Mouse (Mus musculus) hindbrain, postnatal 0 days (tissue): ENCODE data around the gene Lamc1. TPM values are rescaled to one million over a fixed set of nuclear protein-coding genes. Genes with fewer than 3 reads are reported as not detected.

Source experiments
- ATAC-seq: fragments of 200-750 bp; cut with Nextera tagmentation; 2 replicates; pipeline ENCODE4 v1.8.0; 2017; ENCODE audit warnings: mild to moderate bottlenecking, moderate TSS enrichment, moderate library complexity
- DNase-seq: peaks from one replicate; pipeline ENCODE4 v3.0.0-alpha.2; 2015; ENCODE audit warnings: low spot score
- H3K27ac ChIP-seq: fragments of 300-500 bp; sonication (generic); 2 replicates; pipeline ENCODE4 v1.5.1; 2014; ENCODE audit warnings: mild to moderate bottlenecking
- H3K27me3 ChIP-seq: fragments of 300-500 bp; sonication (generic); 2 replicates; pipeline ENCODE4 v1.6.1; 2014; ENCODE audit warnings: low read length, mixed read lengths; ENCODE audit not compliant: insufficient read depth
- H3K36me3 ChIP-seq: fragments of 300-500 bp; sonication (generic); 2 replicates; pipeline ENCODE4 v1.6.1; 2014; ENCODE audit warnings: low read length, mixed read lengths; ENCODE audit not compliant: insufficient read depth
- H3K4me1 ChIP-seq: fragments of 300-500 bp; sonication (generic); 2 replicates; pipeline ENCODE4 v1.6.1; 2014; ENCODE audit warnings: antibody characterized with exemption, low read length, mixed read lengths; ENCODE audit not compliant: insufficient read depth
- H3K4me2 ChIP-seq: fragments of 300-500 bp; sonication (generic); 2 replicates; pipeline ENCODE4 v1.6.1; 2014; ENCODE audit warnings: low read depth, mild to moderate bottlenecking, low read length, moderate library complexity, mixed read lengths
- H3K4me3 ChIP-seq: fragments of 300-500 bp; sonication (generic); 2 replicates; pipeline ENCODE4 v1.5.1; 2014; ENCODE audit warnings: low read length
- H3K9ac ChIP-seq: fragments of 300-500 bp; sonication (generic); replicated peaks from 2 replicates; pipeline ENCODE4 v1.6.1; 2014; ENCODE audit warnings: mild to moderate bottlenecking, low read length, moderate library complexity, mixed read lengths
- H3K9me3 ChIP-seq: fragments of 300-500 bp; sonication (generic); 2 replicates; pipeline ENCODE4 v1.6.1; 2016; ENCODE audit warnings: low read length, mixed read lengths
- CTCF ChIP-seq: IDR thresholded peaks from 2 replicates; pipeline ENCODE4 v1.5.1; 2016; ENCODE audit warnings: antibody characterized with exemption, control low read depth, low read depth
- WGBS: fragments of 180-500 bp; shearing (Covaris S2); extraction: QIAGEN DNeasy Blood & Tissue Kit; methylation state at CpG from one replicate; pipeline ENCODE4 v1.1.7; 2014; 5-methylcytosine and 5-hydroxymethylcytosine counted together
- polyA plus RNA-seq: library from polyadenylated mRNA; unstranded; fragments of >200 nt; fragmentation: Nextera tagmentation; extraction: Ambion mirVana; gene quantifications from 2 replicates; pipeline ENCODE4 v1.2.1, GENCODE M21; 2015
- total RNA-seq: library from RNA; depleted of rRNA; stranded (reverse); fragments of >200 nt; gene quantifications from 2 replicates; pipeline ENCODE4 v1.2.3, GENCODE M21; 2014; rRNA removed

Gene Lamc1
- total and polyA plus RNA-seq, 2 experiments from 2014 or later, result 13.5 to 52.9 TPM

- no peak overlapping the region for H3K4me3 ChIP-seq
- no peak overlapping the region for H3K4me2 ChIP-seq
- H3K27ac ChIP-seq, result no peak overlapping the region
- no peak overlapping the region for H3K9ac ChIP-seq
- DNase-seq (no peak), ATAC-seq (no peak)
- no peak for TF ChIP-seq CTCF
- no peaks in the 10 kb centered on the region for H3K27me3 ChIP-seq
- H3K9me3 ChIP-seq, result no peaks in the 10 kb centered on the region
- H3K36me3 ChIP-seq, result no peaks in the 10 kb centered on the region
- H3K4me1 ChIP-seq, result no peaks in the 10 kb centered on the region; the same call in 1 of the 2 replicates
- WGBS, result 70% methylated on average over 10 of the region's 10 CpGs
Measured at GRCm38 (mm10) chr1:153171011-153171410, 161.6 kb downstream of the Lamc1 start.

Other genes starting within 250 kb of the Lamc1 start
- 5.8 and 6.3 TPM in 2 replicates for gene Lamc2, start 146.3 kb downstream of the Lamc1 start, total RNA-seq
- 3.7 and 4.4 TPM in 2 replicates for gene Lamc2, start 146.3 kb downstream of the Lamc1 start, polyA plus RNA-seq
- 0.50 and 2.2 TPM in 2 replicates for gene Shcbp1l, start 92.4 kb upstream of the Lamc1 start, total RNA-seq
- gene Shcbp1l, start 92.4 kb upstream of the Lamc1 start, polyA plus RNA-seq, result 1.3 and 1.9 TPM in 2 replicates
- gene Dhx9, start 154.9 kb upstream of the Lamc1 start, total RNA-seq, result 57.3 and 73.8 TPM in 2 replicates
- 36.8 and 39.1 TPM in 2 replicates for gene Dhx9, start 154.9 kb upstream of the Lamc1 start, polyA plus RNA-seq
- gene Npl, start 217.3 kb upstream of the Lamc1 start, total RNA-seq, result 7.3 and 9.4 TPM in 2 replicates
- 18.3 and 20.2 TPM in 2 replicates for gene Npl, start 217.3 kb upstream of the Lamc1 start, polyA plus RNA-seq